Comparison of ENCODE assay signal across 8 mouse cellular contexts in the genomic region with DNA sequence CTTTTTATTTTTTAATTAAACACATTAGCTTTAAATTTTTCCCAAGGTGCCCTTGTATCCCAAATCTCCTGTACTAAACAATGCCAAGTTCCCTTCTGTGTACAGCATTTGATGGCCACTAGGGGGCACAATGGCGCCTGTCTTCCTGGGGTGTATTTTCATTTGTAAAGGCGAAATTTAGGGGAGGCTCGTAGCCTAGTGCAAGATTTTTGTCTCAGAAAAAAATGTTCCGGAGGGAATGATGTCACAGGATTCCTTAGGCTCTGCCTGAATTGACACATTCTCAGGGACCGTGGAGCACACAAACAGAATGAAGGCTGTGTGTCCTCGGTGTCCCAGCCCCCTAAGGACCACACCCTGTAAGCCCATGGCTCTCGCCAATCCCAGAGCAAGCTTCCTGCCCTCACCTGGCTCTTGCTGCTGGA.
DNase-seq lines count a peak whose midpoint lies in the region; TF ChIP-seq lines count a peak whose summit lies in the region.

No protein-coding gene starts in this region.

- peak overlapping the region; percentile 63; the same call in 1 of the 2 replicates for H3K27ac ChIP-seq in left cerebral cortex, adult 2 months

- peak; percentile 95 for TF ChIP-seq CTCF in left cerebral cortex, adult 2 months (IDR thresholded peaks at IDR 0.05)

- H3K4me3 ChIP-seq in left cerebral cortex, adult 2 months: 0 out of 2 replicates have a peak overlapping the region, but pooled peaks have one; percentile 18

- DNase-seq in testis, postnatal 10 days (ENCODE audit: low spot score): peak; percentile 79
- DNase-seq in testis, postnatal 14 days (ENCODE audit: low spot score): no peak
- DNase-seq in cerebellum, postnatal 4 days (ENCODE audit: low spot score in 2 of 2): peak; percentile 42 to 64
- DNase-seq in gastrocnemius, adult 8-10 months (ENCODE audit: low spot score in 2 of 2): peak; percentile 26 to 32
- DNase-seq in hindlimb bud, embryonic 11.5 days (ENCODE audit: extremely low spot score, low read depth, low spot score): peak; percentile 28
- peak; percentile 62 to 73 for DNase-seq in left cerebral cortex, adult 2 months (ENCODE audit: extremely low spot score in 1 of 2, low spot score in 2 of 2)
- DNase-seq in lung, postnatal 4 days: peak; percentile 62 to 79
- DNase-seq in right cerebral cortex, postnatal 4 days: peak; percentile 75

- intact Hi-C loops in left cerebral cortex, adult 2 months (cut with DNase I): loop anchor here (2.0 to 10.0 kb wide), 3 partner anchors 89 to 249 kb away; partner anchors contain the start of genes Morn3 and Orai1
